Mouse (Mus musculus) forebrain, postnatal 0 days (tissue): ENCODE data around the gene Neurl4. TPM values are rescaled to one million over a fixed set of nuclear protein-coding genes. Genes with fewer than 3 reads are reported as not detected.

Experiments used
- ATAC-seq: fragments of 200-750 bp; cut with Nextera tagmentation; 2 replicates; pipeline ENCODE4 v1.8.0; 2017; ENCODE audit warnings: mild to moderate bottlenecking, moderate library complexity
- DNase-seq: peaks from one replicate; pipeline ENCODE4 v3.0.0-alpha.2; 2015
- H3K27ac ChIP-seq: fragments of 300-500 bp; sonication (generic); 2 replicates; pipeline ENCODE4 v1.5.1; 2014; ENCODE audit warnings: low read depth, mild to moderate bottlenecking, antibody characterized with exemption, low read length, moderate library complexity, mixed read lengths
- H3K27me3 ChIP-seq: fragments of 300-500 bp; sonication (generic); 2 replicates; pipeline ENCODE4 v1.6.1; 2014; ENCODE audit warnings: mild to moderate bottlenecking, low read length, mixed read lengths; ENCODE audit not compliant: insufficient read depth
- H3K36me3 ChIP-seq: fragments of 300-500 bp; sonication (generic); 2 replicates; pipeline ENCODE4 v1.6.1; 2014; ENCODE audit warnings: mild to moderate bottlenecking, moderate library complexity; ENCODE audit not compliant: insufficient read depth
- H3K4me1 ChIP-seq: fragments of 300-500 bp; sonication (generic); 2 replicates; pipeline ENCODE4 v1.6.1; 2014; ENCODE audit warnings: antibody characterized with exemption; ENCODE audit not compliant: insufficient read depth
- H3K4me2 ChIP-seq: fragments of 300-500 bp; sonication (generic); 2 replicates; pipeline ENCODE4 v1.6.1; 2014; ENCODE audit warnings: low read depth, mild to moderate bottlenecking, moderate library complexity
- H3K4me3 ChIP-seq: fragments of 300-500 bp; sonication (generic); 2 replicates; pipeline ENCODE4 v1.5.1; 2014; ENCODE audit warnings: low read depth, low read length, mixed read lengths
- H3K9ac ChIP-seq: fragments of 300-500 bp; sonication (generic); 2 replicates; pipeline ENCODE4 v1.6.1; 2014; ENCODE audit warnings: mild to moderate bottlenecking
- H3K9me3 ChIP-seq: fragments of 300-500 bp; sonication (generic); 2 replicates; pipeline ENCODE4 v1.6.1; 2016; ENCODE audit warnings: low read length
- CTCF ChIP-seq: sonication (generic); IDR thresholded peaks from 2 replicates; pipeline ENCODE4 v1.5.1; 2016; ENCODE audit warnings: antibody characterized with exemption, control low read depth, low read depth
- WGBS: fragments of 180-500 bp; shearing (Covaris S2); extraction: QIAGEN DNeasy Blood & Tissue Kit; methylation state at CpG from one replicate; pipeline ENCODE4 v1.1.7; 2014; 5-methylcytosine and 5-hydroxymethylcytosine counted together
- polyA plus RNA-seq: library from polyadenylated mRNA; unstranded; fragments of >200 nt; fragmentation: Nextera tagmentation; extraction: Ambion mirVana; gene quantifications from 2 replicates; pipeline ENCODE4 v1.2.1, GENCODE M21; 2015
- total RNA-seq: library from RNA; depleted of rRNA; stranded (reverse); fragments of >200 nt; gene quantifications from 2 replicates; pipeline ENCODE4 v1.2.3, GENCODE M21; 2014

The Neurl4 gene
- total and polyA plus RNA-seq, 2 experiments from 2014 or later = 18.2 to 155 TPM

DNA sequence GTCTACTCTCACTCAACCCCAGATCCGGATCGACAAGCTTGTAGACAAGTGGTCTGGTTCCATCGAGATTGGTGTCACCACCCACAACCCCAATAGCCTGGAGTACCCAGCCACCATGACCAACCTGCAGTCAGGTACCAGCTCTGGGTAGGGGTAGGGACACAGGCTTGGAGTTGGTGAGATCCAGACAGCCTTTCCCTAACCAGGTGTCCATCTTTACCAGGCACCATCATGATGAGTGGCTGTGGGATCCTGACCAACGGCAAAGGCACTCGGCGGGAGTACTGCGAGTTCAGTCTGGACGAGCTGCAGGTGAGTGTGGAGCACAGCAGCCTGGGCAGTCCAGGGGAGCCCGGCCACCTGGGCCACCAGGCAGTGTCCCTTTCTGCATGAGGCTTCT is 3.4 kb downstream of the Neurl4 start:
- WGBS = 95% methylated on average over 9 of the region's 9 CpGs
- no peaks in the 10 kb centered on the region for H3K27me3 ChIP-seq

DNA sequence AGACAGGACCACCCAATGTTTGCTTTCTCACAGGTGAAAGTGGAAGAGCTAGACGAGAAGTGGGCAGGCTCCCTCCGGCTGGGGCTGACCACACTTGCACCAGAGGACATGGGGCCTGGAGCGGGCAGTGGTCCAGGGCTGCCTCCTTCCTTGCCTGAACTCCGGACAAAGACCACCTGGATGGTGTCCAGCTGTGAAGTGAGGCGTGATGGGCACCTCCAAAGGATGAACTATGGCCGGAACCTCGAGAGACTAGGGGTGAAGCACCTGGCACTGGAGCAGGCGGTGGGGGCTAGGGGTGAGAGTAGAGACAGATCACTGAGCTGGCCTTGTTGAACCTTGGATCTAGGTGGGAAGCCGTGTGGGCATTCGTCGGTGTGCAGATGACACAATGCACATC is 7.8 kb downstream of the Neurl4 start:
- DNase-seq = no peak
- Histone ChIP-seq H3K36me3 (peaks cover 99% of the 10 kb centered on the region), H3K4me2 (no peak overlapping the region), H3K4me3 (no peak overlapping the region), H3K27ac (no peak overlapping the region), H3K27me3 (no peaks in the 10 kb centered on the region), H3K9me3 (no peaks in the 10 kb centered on the region), H3K9ac (no peak overlapping the region), H3K4me1 (no peaks in the 10 kb centered on the region)
- no peak for TF ChIP-seq CTCF
- WGBS = 89% methylated on average over 11 of the region's 11 CpGs
- no peak for ATAC-seq

More for the DNA sequence above, 3.4 kb downstream of the Neurl4 start:
- Histone ChIP-seq H3K9me3 (no peaks in the 10 kb centered on the region), H3K4me2 (no peak overlapping the region), H3K4me3 (no peak overlapping the region), H3K36me3 (peaks cover 60% of the 10 kb centered on the region), H3K27ac (no peak overlapping the region), H3K4me1 (peaks cover 9% of the 10 kb centered on the region), H3K9ac (no peak overlapping the region)
- TF ChIP-seq CTCF = no peak
- DNase-seq (no peak), ATAC-seq (no peak)

DNA sequence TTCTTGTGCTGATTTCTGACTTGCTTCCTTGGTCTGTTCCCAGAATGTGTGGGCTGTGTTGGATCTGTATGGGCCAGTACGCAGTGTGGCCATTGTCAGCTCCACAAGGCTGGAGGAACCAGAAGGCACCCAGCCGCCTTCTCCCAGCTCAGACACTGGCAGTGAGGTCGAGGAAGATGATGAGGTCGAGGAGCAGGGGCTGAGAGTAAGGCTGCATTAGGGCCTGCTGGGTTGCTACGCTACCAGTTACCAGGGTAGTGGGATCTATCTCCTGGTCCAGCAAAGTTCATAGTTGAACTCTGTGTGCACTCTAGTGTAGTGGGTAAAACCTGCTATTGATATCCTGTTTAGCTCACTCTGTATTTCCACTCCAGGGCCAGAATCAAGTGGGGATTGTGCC is 8.3 kb downstream of the Neurl4 start:
- H3K27ac ChIP-seq = no peak overlapping the region
- TF ChIP-seq CTCF = no peak
- H3K27me3 ChIP-seq = no peaks in the 10 kb centered on the region
- DNase-seq (no peak), ATAC-seq (no peak)
- H3K4me1 ChIP-seq = no peaks in the 10 kb centered on the region
- no peak overlapping the region for H3K9ac ChIP-seq
- no peak overlapping the region for H3K4me2 ChIP-seq
- 89% methylated on average over 5 of the region's 5 CpGs for WGBS
- no peaks in the 10 kb centered on the region for H3K9me3 ChIP-seq
- H3K36me3 ChIP-seq = peaks cover 94% of the 10 kb centered on the region
- H3K4me3 ChIP-seq = no peak overlapping the region

DNA sequence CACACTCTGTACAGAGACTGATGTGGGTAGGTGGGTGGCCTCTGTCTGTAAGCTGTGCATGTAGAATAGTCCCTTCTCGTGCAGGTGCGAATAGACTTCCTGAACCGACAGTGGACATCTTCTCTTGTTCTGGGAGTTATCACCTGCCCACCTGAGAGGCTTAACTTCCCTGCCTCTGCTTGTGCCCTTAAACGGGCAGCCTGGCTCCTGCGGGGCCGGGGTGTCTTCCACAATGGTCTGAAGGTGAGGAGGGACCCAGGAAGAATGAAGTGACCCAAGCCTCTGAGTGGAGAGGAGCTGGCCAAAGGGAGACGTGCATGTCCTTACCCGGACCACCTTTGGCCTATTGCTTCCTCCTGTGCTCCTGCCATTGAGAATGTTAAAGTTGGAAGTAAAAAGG is 9.3 kb downstream of the Neurl4 start:
- Histone ChIP-seq H3K4me3 (no peak overlapping the region), H3K4me2 (no peak overlapping the region), H3K9ac (no peak overlapping the region), H3K9me3 (no peaks in the 10 kb centered on the region), H3K27me3 (no peaks in the 10 kb centered on the region), H3K27ac (no peak overlapping the region), H3K4me1 (peaks cover 5% of the 10 kb centered on the region; the same call in 1 of the 2 replicates), H3K36me3 (peaks cover 89% of the 10 kb centered on the region)
- 95% methylated on average over 8 of the region's 8 CpGs for WGBS
- ATAC-seq (no peak), DNase-seq (no peak)
- TF ChIP-seq CTCF = no peak

DNA sequence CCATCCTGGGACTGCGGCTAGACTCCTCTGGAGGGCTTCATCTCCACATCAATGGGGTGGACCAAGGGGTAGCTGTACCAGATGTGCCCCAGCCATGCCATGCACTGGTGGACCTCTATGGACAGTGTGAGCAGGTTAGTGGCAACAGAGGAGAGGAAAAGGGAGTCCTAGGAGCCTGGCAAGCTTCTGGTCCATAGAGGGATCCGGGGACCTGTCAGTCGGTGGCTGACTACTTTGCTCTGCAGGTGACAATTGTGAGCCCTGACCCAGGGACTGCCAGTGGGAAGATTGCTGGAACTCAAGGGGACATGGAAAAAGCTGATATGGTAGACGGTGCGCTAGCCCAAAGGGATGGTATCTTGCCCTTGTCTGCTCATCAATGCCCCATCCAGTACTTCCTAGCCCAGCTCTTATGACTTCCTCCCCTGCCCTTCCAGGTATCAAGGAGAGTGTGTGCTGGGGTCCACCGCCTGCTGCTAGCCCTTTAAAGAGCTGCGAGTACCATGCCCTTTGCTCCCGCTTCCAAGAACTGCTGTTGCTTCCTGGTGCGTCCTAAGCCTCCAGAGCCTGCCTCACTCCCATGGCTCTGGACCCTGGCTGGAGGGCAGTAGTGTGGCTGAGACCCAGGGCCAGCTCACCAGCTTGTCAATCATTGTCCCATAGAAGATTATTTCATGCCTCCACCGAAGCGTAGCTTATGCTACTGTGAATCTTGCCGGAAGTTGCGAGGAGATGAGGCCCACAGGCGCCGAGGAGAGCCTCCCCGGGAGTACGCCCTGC is 10.1 kb downstream of the Neurl4 start:
- Histone ChIP-seq H3K36me3 (peaks cover 89% of the 10 kb centered on the region), H3K27ac (no peak overlapping the region), H3K9ac (no peak overlapping the region), H3K4me3 (no peak overlapping the region), H3K4me2 (no peak overlapping the region), H3K27me3 (no peaks in the 10 kb centered on the region), H3K9me3 (no peaks in the 10 kb centered on the region), H3K4me1 (peaks cover 5% of the 10 kb centered on the region; the same call in 1 of the 2 replicates)
- no peak for TF ChIP-seq CTCF
- 93% methylated on average over 17 of the region's 17 CpGs for WGBS
- ATAC-seq (no peak), DNase-seq (no peak)

DNA sequence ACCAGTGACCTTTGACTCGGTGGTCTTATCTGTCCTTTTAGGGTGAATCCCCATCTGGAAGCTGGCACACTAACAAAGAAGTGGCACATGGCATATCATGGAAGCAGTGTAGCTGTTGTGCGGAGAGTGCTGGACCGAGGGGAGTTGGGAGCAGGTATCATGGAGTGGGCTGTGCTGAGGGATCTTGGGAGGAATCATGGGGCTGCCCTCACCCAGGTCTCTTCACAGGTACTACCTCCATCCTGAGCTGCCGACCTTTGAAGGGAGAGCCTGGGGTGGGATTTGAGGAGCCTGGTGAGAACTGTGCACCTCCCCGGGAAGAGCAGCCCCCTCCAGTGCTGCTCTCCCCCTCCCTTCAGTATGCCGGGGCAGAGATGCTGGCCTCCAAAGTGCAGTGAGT is 10.8 kb downstream of the Neurl4 start:
- 89% methylated on average over 6 of the region's 6 CpGs for WGBS
- no peaks in the 10 kb centered on the region for H3K27me3 ChIP-seq
- H3K9me3 ChIP-seq = no peaks in the 10 kb centered on the region
- H3K9ac ChIP-seq = no peak overlapping the region
- H3K36me3 ChIP-seq = peaks cover 89% of the 10 kb centered on the region
- no peak overlapping the region for H3K27ac ChIP-seq
- ATAC-seq (no peak), DNase-seq (no peak)
- H3K4me1 ChIP-seq = peaks cover 5% of the 10 kb centered on the region; the same call in 1 of the 2 replicates
- no peak overlapping the region for H3K4me3 ChIP-seq
- TF ChIP-seq CTCF = no peak
- no peak overlapping the region for H3K4me2 ChIP-seq

DNA sequence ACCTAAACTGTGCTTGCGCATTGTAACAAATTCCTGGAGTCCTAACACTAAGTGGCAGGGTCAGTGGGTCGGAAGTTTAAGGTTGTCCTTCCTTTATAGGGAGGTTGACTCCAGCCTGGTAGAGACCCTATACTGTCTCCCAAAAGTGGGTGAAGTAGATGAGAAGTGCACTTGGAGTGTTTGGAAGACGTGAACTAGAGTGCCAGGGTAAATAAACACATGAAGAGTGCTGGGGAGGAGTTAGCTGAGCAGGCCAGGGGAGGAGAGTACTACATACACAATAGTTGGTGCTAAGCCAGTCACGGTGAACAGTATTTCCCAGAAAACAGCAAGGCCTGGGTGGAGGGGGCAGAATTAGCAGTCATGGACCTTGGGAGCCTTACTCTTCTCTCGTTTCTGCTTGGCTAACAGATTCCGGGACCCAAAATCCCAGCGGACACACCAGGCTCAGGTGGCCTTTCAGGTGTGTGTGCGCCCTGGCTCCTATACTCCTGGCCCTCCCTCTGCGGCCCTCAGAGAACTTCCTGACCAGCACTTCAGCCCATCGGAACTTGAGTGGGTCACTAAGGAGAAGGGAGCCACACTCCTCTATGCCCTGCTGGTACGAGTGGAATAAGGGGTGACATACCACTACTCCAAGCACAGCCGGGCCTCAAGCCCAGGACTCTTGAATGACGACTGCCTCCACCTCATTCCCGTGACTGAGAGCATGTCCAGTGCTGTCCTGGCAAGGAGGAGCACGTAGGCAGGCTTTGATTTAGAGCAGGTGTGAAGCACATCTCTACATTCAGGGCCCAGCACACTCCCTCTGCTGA is 12.1 kb downstream of the Neurl4 start:
- peak overlapping the region; percentile 99 for H3K4me2 ChIP-seq
- TF ChIP-seq CTCF = no peak

More for the DNA sequence above, 12.1 kb downstream of the Neurl4 start:
- Histone ChIP-seq H3K36me3 (peaks cover 88% of the 10 kb centered on the region), H3K27ac (no peak overlapping the region), H3K4me3 (peak overlapping the region; percentile 72), H3K9ac (no peak overlapping the region), H3K4me1 (peaks cover 5% of the 10 kb centered on the region; the same call in 1 of the 2 replicates), H3K27me3 (no peaks in the 10 kb centered on the region), H3K9me3 (no peaks in the 10 kb centered on the region)
- ATAC-seq (no peak), DNase-seq (peak; percentile 5)
- 80% methylated on average over 15 of the region's 15 CpGs for WGBS
